Mouse (Mus musculus): ENCODE results near the gene Gm5294. TPM values are rescaled to one million over a fixed set of nuclear protein-coding genes. Genes with fewer than 3 reads are reported as not detected.

Gm5294 gene
- total and polyA plus RNA-seq, 2 experiments from 2014 or later, result not detected

DNA sequence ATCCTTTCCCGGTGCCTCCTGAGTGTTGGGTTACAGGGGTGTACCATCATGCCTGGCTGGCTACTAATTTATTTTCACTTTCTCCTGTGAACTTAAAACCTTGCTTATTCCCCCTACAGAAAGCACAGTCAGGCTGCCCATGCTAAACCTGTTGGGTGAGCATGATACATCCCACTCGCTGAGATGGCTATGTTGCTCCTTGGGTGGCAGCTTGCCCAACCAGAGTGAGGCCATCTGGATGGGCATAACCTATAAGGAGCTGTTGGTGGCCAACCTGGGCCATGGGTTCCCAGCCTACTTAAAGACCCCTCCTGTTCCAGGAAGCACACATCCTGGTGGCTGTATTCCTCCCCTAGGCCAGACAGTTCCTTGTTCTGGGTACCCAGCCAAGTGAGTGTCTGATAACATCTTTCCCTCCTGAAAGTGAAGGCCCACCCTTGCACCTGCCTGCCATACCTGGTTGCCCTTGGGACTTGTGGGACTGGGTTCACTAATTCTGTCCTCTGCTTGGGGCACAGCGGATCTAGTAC, 33.8 kb upstream of the Gm5294 start:
- TF ChIP-seq CTCF (IDR thresholded peaks at IDR 0.05; ENCODE audit: low read depth), result no peak
- 88% methylated on average over 3 of the region's 3 CpGs for WGBS
- no peak overlapping the region for H3K4me3 ChIP-seq (ENCODE audit: low read depth, low read length)

DNA sequence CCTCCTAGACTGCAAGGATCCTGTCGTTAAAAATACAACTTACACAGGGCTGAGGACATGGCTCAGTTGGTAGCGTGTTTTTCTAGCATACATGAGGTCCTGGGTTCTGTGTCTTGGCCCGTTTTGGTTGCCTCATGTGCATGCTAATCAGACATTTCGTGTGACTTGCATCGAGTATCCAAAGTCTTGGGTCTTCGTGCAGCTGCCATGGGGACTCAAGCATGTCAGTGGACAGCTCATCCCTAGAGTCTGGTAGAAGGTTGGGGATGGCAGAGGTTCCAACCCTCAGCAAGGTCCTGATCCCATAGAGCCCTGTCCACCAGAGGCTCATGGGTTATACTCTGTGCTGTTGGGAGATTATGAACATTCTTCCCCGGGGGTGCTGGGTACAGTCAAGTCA, 32.2 kb upstream of the Gm5294 start:
- ATAC-seq, result no peak
- H3K4me1 ChIP-seq (ENCODE audit: insufficient read depth), result no peaks in the 10 kb centered on the region
- H3K27me3 ChIP-seq (ENCODE audit: insufficient read depth, low read length), result no peaks in the 10 kb centered on the region
- no peaks in the 10 kb centered on the region for H3K9me3 ChIP-seq (ENCODE audit: low read length)
- no peak overlapping the region for H3K4me2 ChIP-seq (ENCODE audit: low read depth)
- TF ChIP-seq CTCF (IDR thresholded peaks at IDR 0.05; ENCODE audit: low read depth), result no peak
- no peak for DNase-seq
- no peak overlapping the region for H3K27ac ChIP-seq (ENCODE audit: low read depth, low read length)
- WGBS, result 87% methylated on average over 7 of the region's 7 CpGs
- H3K4me3 ChIP-seq (ENCODE audit: low read depth, low read length), result no peak overlapping the region
- H3K36me3 ChIP-seq (ENCODE audit: insufficient read depth), result peaks cover 27% of the 10 kb centered on the region; the same call in 1 of the 2 replicates
- H3K9ac ChIP-seq, result no peak overlapping the region

More for the DNA sequence above, 33.8 kb upstream of the Gm5294 start:
- Histone ChIP-seq H3K4me2 (ENCODE audit: low read depth) (no peak overlapping the region), H3K27me3 (ENCODE audit: insufficient read depth, low read length) (no peaks in the 10 kb centered on the region), H3K36me3 (ENCODE audit: insufficient read depth) (peaks cover 34% of the 10 kb centered on the region; the same call in 1 of the 2 replicates), H3K4me1 (ENCODE audit: insufficient read depth) (no peaks in the 10 kb centered on the region), H3K9me3 (ENCODE audit: low read length) (no peaks in the 10 kb centered on the region), H3K9ac (no peak overlapping the region), H3K27ac (ENCODE audit: low read depth, low read length) (no peak overlapping the region)
- ATAC-seq, result no peak
- DNase-seq, result no peak

DNA sequence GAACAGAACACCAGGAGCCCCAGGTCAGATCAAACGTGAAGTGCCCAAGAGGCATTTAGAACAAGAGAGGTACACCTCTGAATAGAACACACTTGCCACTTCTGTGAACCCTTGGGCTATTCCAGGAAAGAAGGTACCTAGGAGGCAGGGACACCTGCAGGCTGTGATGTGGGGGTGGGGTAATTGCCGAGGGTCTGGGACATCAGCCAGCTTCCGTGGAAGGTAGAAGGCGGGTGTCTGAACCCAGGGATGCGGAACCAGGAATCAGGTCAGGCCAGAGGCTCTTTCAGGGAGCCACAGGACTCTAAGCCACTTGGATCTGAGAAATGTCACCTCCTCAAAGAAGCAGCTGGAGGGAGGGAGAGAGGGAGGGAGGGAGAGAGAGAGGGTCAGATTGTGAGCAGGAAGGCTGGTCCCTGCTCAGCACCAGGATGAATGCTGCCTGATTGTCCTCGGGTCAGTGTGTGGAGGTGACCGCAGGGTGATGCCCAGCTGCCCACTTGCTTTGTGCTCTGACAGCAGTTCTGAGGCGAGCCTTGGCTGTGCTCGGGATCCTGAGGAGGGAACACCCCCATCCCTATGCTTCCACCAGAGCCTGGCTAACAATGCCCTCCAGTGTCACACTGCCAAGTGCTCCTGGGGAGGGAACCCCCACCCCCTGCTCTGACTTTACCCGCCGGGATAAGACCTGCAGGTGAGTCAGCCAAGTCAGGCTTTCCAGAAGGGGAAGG, 31.2 kb upstream of the Gm5294 start:
- Histone ChIP-seq H3K36me3 (ENCODE audit: insufficient read depth) (peaks cover 33% of the 10 kb centered on the region), H3K27ac (ENCODE audit: low read depth, low read length) (no peak overlapping the region), H3K9me3 (ENCODE audit: low read length) (no peaks in the 10 kb centered on the region), H3K27me3 (ENCODE audit: insufficient read depth, low read length) (no peaks in the 10 kb centered on the region), H3K4me2 (ENCODE audit: low read depth) (no peak overlapping the region), H3K4me1 (ENCODE audit: insufficient read depth) (no peaks in the 10 kb centered on the region), H3K4me3 (ENCODE audit: low read depth, low read length) (no peak overlapping the region), H3K9ac (no peak overlapping the region)
- DNase-seq, result no peak
- ATAC-seq, result peak; percentile 53; the same call in 1 of the 2 replicates
- WGBS, result 36% methylated on average over 11 of the region's 11 CpGs
- no peak for TF ChIP-seq CTCF (IDR thresholded peaks at IDR 0.05; ENCODE audit: low read depth)

GRCm38 (mm10) chr5:138790954-138791480, 28.9 kb upstream of the Gm5294 start:
- WGBS, result 91% methylated on average over 11 of the region's 11 CpGs
- no peak overlapping the region for H3K9ac ChIP-seq
- no peak overlapping the region for H3K4me2 ChIP-seq (ENCODE audit: low read depth)
- DNase-seq (no peak), ATAC-seq (no peak)
- no peak overlapping the region for H3K27ac ChIP-seq (ENCODE audit: low read depth, low read length)
- H3K27me3 ChIP-seq (ENCODE audit: insufficient read depth, low read length), result no peaks in the 10 kb centered on the region
- no peak overlapping the region for H3K4me3 ChIP-seq (ENCODE audit: low read depth, low read length)
- H3K36me3 ChIP-seq (ENCODE audit: insufficient read depth), result peaks cover 43% of the 10 kb centered on the region
- no peak for TF ChIP-seq CTCF (IDR thresholded peaks at IDR 0.05; ENCODE audit: low read depth)
- no peaks in the 10 kb centered on the region for H3K9me3 ChIP-seq (ENCODE audit: low read length)
- H3K4me1 ChIP-seq (ENCODE audit: insufficient read depth), result no peaks in the 10 kb centered on the region

GRCm38 (mm10) chr5:138801588-138802116, 18.2 kb upstream of the Gm5294 start:
- H3K36me3 ChIP-seq (ENCODE audit: insufficient read depth), result peaks cover 56% of the 10 kb centered on the region
- no peak overlapping the region for H3K4me2 ChIP-seq (ENCODE audit: low read depth)
- H3K9me3 ChIP-seq (ENCODE audit: low read length), result no peaks in the 10 kb centered on the region
- no peak for TF ChIP-seq CTCF (IDR thresholded peaks at IDR 0.05; ENCODE audit: low read depth)
- no peak overlapping the region for H3K9ac ChIP-seq
- no peak overlapping the region for H3K4me3 ChIP-seq (ENCODE audit: low read depth, low read length)
- H3K27me3 ChIP-seq (ENCODE audit: insufficient read depth, low read length), result no peaks in the 10 kb centered on the region
- no peak overlapping the region for H3K27ac ChIP-seq (ENCODE audit: low read depth, low read length)
- no peak for ATAC-seq
- H3K4me1 ChIP-seq (ENCODE audit: insufficient read depth), result no peaks in the 10 kb centered on the region
- no peak for DNase-seq
- WGBS, result 65% methylated on average over 7 of the region's 7 CpGs

GRCm38 (mm10) chr5:138804286-138804685, 15.6 kb upstream of the Gm5294 start:
- Histone ChIP-seq H3K4me3 (ENCODE audit: low read depth, low read length) (no peak overlapping the region), H3K27me3 (ENCODE audit: insufficient read depth, low read length) (no peaks in the 10 kb centered on the region), H3K9me3 (ENCODE audit: low read length) (no peaks in the 10 kb centered on the region), H3K4me2 (ENCODE audit: low read depth) (no peak overlapping the region), H3K4me1 (ENCODE audit: insufficient read depth) (no peaks in the 10 kb centered on the region), H3K9ac (no peak overlapping the region), H3K27ac (ENCODE audit: low read depth, low read length) (no peak overlapping the region), H3K36me3 (ENCODE audit: insufficient read depth) (peaks cover 56% of the 10 kb centered on the region)
- 65% methylated on average over 5 of the region's 5 CpGs for WGBS
- TF ChIP-seq CTCF (IDR thresholded peaks at IDR 0.05; ENCODE audit: low read depth), result no peak
- peak; percentile 51 for DNase-seq
- ATAC-seq, result peak; percentile 81

DNA sequence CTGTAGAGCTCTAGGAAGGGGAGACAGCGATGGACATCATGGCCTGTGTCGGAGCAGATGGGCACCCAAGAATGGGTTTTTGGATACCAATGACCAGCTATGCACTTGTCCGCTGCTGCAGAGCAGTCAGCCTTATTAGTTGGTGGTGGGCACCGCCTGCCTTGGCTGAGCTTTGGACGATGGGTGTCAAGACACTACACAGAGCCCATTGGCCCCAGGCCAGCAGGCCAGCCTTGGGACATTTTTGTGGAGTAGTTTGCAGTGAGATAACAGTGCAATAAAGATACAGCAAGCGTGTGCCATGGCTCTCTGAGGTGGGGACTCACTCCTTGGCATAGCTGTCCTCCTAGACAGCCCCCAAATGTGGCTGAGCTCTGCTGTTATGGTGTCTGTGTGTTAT, 10.1 kb upstream of the Gm5294 start:
- no peak overlapping the region for H3K9ac ChIP-seq
- no peak overlapping the region for H3K27ac ChIP-seq (ENCODE audit: low read depth, low read length)
- H3K4me3 ChIP-seq (ENCODE audit: low read depth, low read length), result no peak overlapping the region
- peaks cover 48% of the 10 kb centered on the region for H3K36me3 ChIP-seq (ENCODE audit: insufficient read depth)
- no peaks in the 10 kb centered on the region for H3K9me3 ChIP-seq (ENCODE audit: low read length)
- no peaks in the 10 kb centered on the region for H3K4me1 ChIP-seq (ENCODE audit: insufficient read depth)
- H3K4me2 ChIP-seq (ENCODE audit: low read depth), result no peak overlapping the region
- DNase-seq (no peak), ATAC-seq (no peak)
- no peaks in the 10 kb centered on the region for H3K27me3 ChIP-seq (ENCODE audit: insufficient read depth, low read length)
- TF ChIP-seq CTCF (IDR thresholded peaks at IDR 0.05; ENCODE audit: low read depth), result no peak
- 90% methylated on average over 6 of the region's 6 CpGs for WGBS

All from forebrain, postnatal 0 days (tissue).